Mouse (Mus musculus): Measurements from ENCODE around the gene Aim2.

GRCm38 (mm10) chr1:173398323-173398970, 47.8 kb downstream of the Aim2 start:
- TF ChIP-seq CTCF (IDR thresholded peaks at IDR 0.05; ENCODE audit: low read depth), result peak; percentile 83
- no peak for TF ChIP-seq EP300 (IDR thresholded peaks at IDR 0.05; ENCODE audit: low read depth)

Data from liver, postnatal 0 days (tissue).